Mouse (Mus musculus) heart, embryonic 11.5 days (tissue): ENCODE data around the gene Sptbn1. TPM values are rescaled to one million over a fixed set of nuclear protein-coding genes. Genes with fewer than 3 reads are reported as not detected.

ENCODE experiments used
- ATAC-seq: fragments of 200-750 bp; cut with Nextera tagmentation; replicated peaks from 2 replicates; pipeline ENCODE4 v1.8.0; 2017; ENCODE audit warnings: moderate library complexity; ENCODE audit not compliant: insufficient number of reproducible peaks, low FRiP score, low TSS enrichment
- H3K27ac ChIP-seq: fragments of 300-500 bp; sonication (generic); 2 replicates; pipeline ENCODE4 v1.5.1; 2014; ENCODE audit warnings: mild to moderate bottlenecking, low read depth, low read length
- H3K27me3 ChIP-seq: fragments of 300-500 bp; sonication (generic); 2 replicates; pipeline ENCODE4 v1.6.1; 2014; ENCODE audit warnings: mild to moderate bottlenecking, low read length, mixed read lengths; ENCODE audit not compliant: control insufficient read depth, insufficient read depth
- H3K36me3 ChIP-seq: fragments of 300-500 bp; sonication (generic); 2 replicates; pipeline ENCODE4 v1.6.1; 2014; ENCODE audit warnings: mild to moderate bottlenecking, low read length, moderate library complexity, mixed read lengths; ENCODE audit not compliant: control insufficient read depth, insufficient read depth
- H3K4me1 ChIP-seq: fragments of 300-500 bp; sonication (generic); 2 replicates; pipeline ENCODE4 v1.6.1; 2014; ENCODE audit warnings: low read length; ENCODE audit not compliant: control insufficient read depth, insufficient read depth
- H3K4me2 ChIP-seq: fragments of 300-500 bp; sonication (generic); 2 replicates; pipeline ENCODE4 v1.6.1; 2014; ENCODE audit warnings: mild to moderate bottlenecking, moderate library complexity
- H3K4me3 ChIP-seq: fragments of 300-500 bp; sonication (generic); 2 replicates; pipeline ENCODE4 v1.5.1; 2014; ENCODE audit warnings: low read depth, low read length
- H3K9ac ChIP-seq: fragments of 300-500 bp; sonication (generic); 2 replicates; pipeline ENCODE4 v1.6.1; 2014; ENCODE audit warnings: mild to moderate bottlenecking, low read depth, low read length, moderate library complexity
- H3K9me3 ChIP-seq: fragments of 300-500 bp; sonication (generic); replicated peaks from 2 replicates; pipeline ENCODE4 v1.6.1; 2016; ENCODE audit warnings: low read length; ENCODE audit not compliant: control insufficient read depth
- WGBS: fragments of 180-500 bp; shearing (Covaris S2); extraction: QIAGEN DNeasy Blood & Tissue Kit; methylation state at CpG from one replicate; pipeline ENCODE4 v1.1.7; 2014; ENCODE audit not compliant: insufficient replicate concordance; 5-methylcytosine and 5-hydroxymethylcytosine counted together
- polyA plus RNA-seq: library from polyadenylated mRNA; unstranded; fragments of >200 nt; fragmentation: Nextera tagmentation; extraction: Ambion mirVana; gene quantifications from 2 replicates; pipeline ENCODE4 v1.2.1, GENCODE M21; 2014

Sptbn1 gene
- polyA plus RNA-seq, 1 experiment from 2014 or later, result 156 TPM

GRCm38 (mm10) chr11:30217496-30217895, 50.5 kb downstream of the Sptbn1 start:
- no peak for ATAC-seq
- WGBS, result 48% methylated on average over 1 of the region's 1 CpGs
- Histone ChIP-seq H3K9ac (no peak overlapping the region), H3K9me3 (no peaks in the 10 kb centered on the region), H3K36me3 (peaks cover 2% of the 10 kb centered on the region; the same call in 1 of the 2 replicates), H3K4me3 (no peak overlapping the region), H3K4me1 (peaks cover 7% of the 10 kb centered on the region; the same call in 1 of the 2 replicates), H3K27ac (no peak overlapping the region), H3K27me3 (no peaks in the 10 kb centered on the region), H3K4me2 (no peak overlapping the region)

GRCm38 (mm10) chr11:30211663-30212416, 56.1 kb downstream of the Sptbn1 start:
- H3K9ac ChIP-seq, result no peak overlapping the region
- 0 out of 2 replicates have a peak overlapping the region, but pooled peaks have one; percentile 22 for H3K27ac ChIP-seq

GRCm38 (mm10) chr11:30211141-30211540, 56.8 kb downstream of the Sptbn1 start:
- no peak overlapping the region for H3K9ac ChIP-seq
- no peaks in the 10 kb centered on the region for H3K36me3 ChIP-seq
- no peak overlapping the region for H3K27ac ChIP-seq
- peaks cover 23% of the 10 kb centered on the region for H3K4me1 ChIP-seq
- no peaks in the 10 kb centered on the region for H3K27me3 ChIP-seq
- H3K4me2 ChIP-seq, result no peak overlapping the region
- 52% methylated on average over 3 of the region's 3 CpGs for WGBS
- H3K4me3 ChIP-seq, result no peak overlapping the region
- no peak for ATAC-seq
- no peaks in the 10 kb centered on the region for H3K9me3 ChIP-seq

More at GRCm38 (mm10) chr11:30211663-30212416, 56.1 kb downstream of the Sptbn1 start:
- Histone ChIP-seq H3K4me2 (no peak overlapping the region), H3K4me1 (peaks cover 21% of the 10 kb centered on the region), H3K4me3 (no peak overlapping the region), H3K36me3 (peaks cover 2% of the 10 kb centered on the region; the same call in 1 of the 2 replicates), H3K9me3 (no peaks in the 10 kb centered on the region), H3K27me3 (no peaks in the 10 kb centered on the region)
- ATAC-seq, result no peak
- 56% methylated on average over 5 of the region's 5 CpGs for WGBS

GRCm38 (mm10) chr11:30210100-30210811, 57.7 kb downstream of the Sptbn1 start:
- H3K27me3 ChIP-seq, result no peaks in the 10 kb centered on the region
- no peak overlapping the region for H3K27ac ChIP-seq
- H3K4me3 ChIP-seq, result no peak overlapping the region
- no peak overlapping the region for H3K9ac ChIP-seq
- no peaks in the 10 kb centered on the region for H3K9me3 ChIP-seq
- 82% methylated on average over 6 of the region's 6 CpGs for WGBS
- ATAC-seq, result no peak
- no peaks in the 10 kb centered on the region for H3K36me3 ChIP-seq
- no peak overlapping the region for H3K4me2 ChIP-seq
- peaks cover 23% of the 10 kb centered on the region for H3K4me1 ChIP-seq

- Histone ChIP-seq H3K9me3 (no peaks in the 10 kb centered on the region), H3K4me1 (peaks cover 27% of the 10 kb centered on the region), H3K27ac (no peak overlapping the region), H3K36me3 (no peaks in the 10 kb centered on the region), H3K9ac (no peak overlapping the region), H3K4me3 (no peak overlapping the region), H3K27me3 (no peaks in the 10 kb centered on the region), H3K4me2 (no peak overlapping the region)
- WGBS, result 60% methylated on average over 4 of the region's 4 CpGs
- no peak for ATAC-seq
Observed at GRCm38 (mm10) chr11:30209495-30209894, 58.5 kb downstream of the Sptbn1 start.

- ATAC-seq, result no peak
- Histone ChIP-seq H3K4me1 (peaks cover 11% of the 10 kb centered on the region), H3K36me3 (peaks cover 12% of the 10 kb centered on the region), H3K9me3 (no peaks in the 10 kb centered on the region), H3K9ac (no peak overlapping the region), H3K27me3 (no peaks in the 10 kb centered on the region), H3K27ac (no peak overlapping the region), H3K4me2 (no peak overlapping the region), H3K4me3 (no peak overlapping the region)
Observed at GRCm38 (mm10) chr11:30204398-30204797, 63.6 kb downstream of the Sptbn1 start.

- Histone ChIP-seq H3K36me3 (peaks cover 12% of the 10 kb centered on the region), H3K27ac (no peak overlapping the region), H3K9ac (no peak overlapping the region), H3K4me2 (no peak overlapping the region), H3K4me3 (no peak overlapping the region), H3K27me3 (no peaks in the 10 kb centered on the region), H3K9me3 (no peaks in the 10 kb centered on the region), H3K4me1 (peaks cover 34% of the 10 kb centered on the region)
- ATAC-seq, result no peak
Observed at GRCm38 (mm10) chr11:30200391-30200790, 67.6 kb downstream of the Sptbn1 start.

GRCm38 (mm10) chr11:30198091-30198675, 69.8 kb downstream of the Sptbn1 start:
- WGBS, result under 1% methylated on average over 34 of the region's 34 CpGs

More at GRCm38 (mm10) chr11:30198091-30198675, 69.8 kb downstream of the Sptbn1 start:
- H3K27ac ChIP-seq, result peak overlapping the region; percentile 87
- no peaks in the 10 kb centered on the region for H3K27me3 ChIP-seq
- peaks cover 32% of the 10 kb centered on the region for H3K4me1 ChIP-seq
- peaks cover 12% of the 10 kb centered on the region for H3K36me3 ChIP-seq
- H3K4me3 ChIP-seq, result peak overlapping the region; percentile 62
- no peaks in the 10 kb centered on the region for H3K9me3 ChIP-seq
- peak; percentile 83 for ATAC-seq
- H3K4me2 ChIP-seq, result peak overlapping the region; percentile 85
- H3K9ac ChIP-seq, result peak overlapping the region; percentile 78
